Mouse (Mus musculus) embryonic facial prominence, embryonic 13.5 days (tissue): Measurements from ENCODE around the gene Chst5. TPM values are rescaled to one million over a fixed set of nuclear protein-coding genes. Genes with fewer than 3 reads are reported as not detected.
"Not testable (repeated sequence)": the region's sequence is repeated elsewhere in the genome, so short reads cannot be mapped to it uniquely, and the experiment has no call there.

Source experiments
- ATAC-seq: fragments of 200-750 bp; cut with Nextera tagmentation; 2 replicates; pipeline ENCODE4 v1.8.0; 2017; ENCODE audit warnings: low read depth; ENCODE audit not compliant: insufficient number of reproducible peaks, insufficient read depth, low FRiP score, low TSS enrichment
- H3K27ac ChIP-seq: fragments of 300-500 bp; sonication (generic); 2 replicates; pipeline ENCODE4 v1.5.1; 2015; ENCODE audit warnings: moderate library complexity, mild to moderate bottlenecking, inconsistent platforms
- H3K27me3 ChIP-seq: fragments of 300-500 bp; sonication (generic); 2 replicates; pipeline ENCODE4 v1.6.1; 2015; ENCODE audit warnings: mild to moderate bottlenecking, inconsistent platforms
- H3K36me3 ChIP-seq: fragments of 300-500 bp; sonication (generic); 2 replicates; pipeline ENCODE4 v1.6.1; 2015; ENCODE audit warnings: mild to moderate bottlenecking, inconsistent platforms
- H3K4me1 ChIP-seq: fragments of 300-500 bp; sonication (generic); 2 replicates; pipeline ENCODE4 v1.6.1; 2015; ENCODE audit warnings: inconsistent platforms
- H3K4me2 ChIP-seq: fragments of 300-500 bp; sonication (generic); 2 replicates; pipeline ENCODE4 v1.6.1; 2015; ENCODE audit warnings: moderate library complexity, mild to moderate bottlenecking, inconsistent platforms
- H3K4me3 ChIP-seq: fragments of 300-500 bp; sonication (generic); 2 replicates; pipeline ENCODE4 v1.5.1; 2015; ENCODE audit warnings: mild to moderate bottlenecking, inconsistent platforms
- H3K9ac ChIP-seq: fragments of 300-500 bp; sonication (generic); 2 replicates; pipeline ENCODE4 v1.6.1; 2015; ENCODE audit warnings: mild to moderate bottlenecking, inconsistent platforms
- H3K9me3 ChIP-seq: fragments of 300-500 bp; sonication (generic); 2 replicates; pipeline ENCODE4 v1.6.1; 2016; ENCODE audit warnings: inconsistent platforms
- WGBS: fragments of 180-500 bp; shearing (Covaris S2); methylation state at CpG from one replicate; pipeline ENCODE4 v1.1.7; 2015; ENCODE audit warnings: mixed read lengths; 5-methylcytosine and 5-hydroxymethylcytosine counted together
- polyA plus RNA-seq: library from polyadenylated mRNA; unstranded; fragments of >200 nt; fragmentation: Nextera tagmentation; extraction: Ambion mirVana; gene quantifications from 2 replicates; pipeline ENCODE4 v1.2.1, GENCODE M21; 2015

The Chst5 gene
- polyA plus RNA-seq, 1 experiment from 2014 or later: 3.4 TPM

GRCm38 (mm10) chr8:111868664-111869063 lies 41.6 kb downstream of the Chst5 start:
- Histone ChIP-seq H3K27ac (no peak overlapping the region), H3K4me1 (no peaks in the 10 kb centered on the region), H3K4me3 (no peak overlapping the region), H3K27me3 (no peaks in the 10 kb centered on the region), H3K9ac (no peak overlapping the region), H3K9me3 (no peaks in the 10 kb centered on the region), H3K36me3 (peaks cover 44% of the 10 kb centered on the region), H3K4me2 (no peak overlapping the region)
- no peak for ATAC-seq
- WGBS: 27% methylated on average over 2 of the region's 2 CpGs

- Histone ChIP-seq H3K27me3 (no peaks in the 10 kb centered on the region), H3K9me3 (no peaks in the 10 kb centered on the region), H3K4me1 (no peaks in the 10 kb centered on the region), H3K36me3 (peaks cover 34% of the 10 kb centered on the region), H3K9ac (no peak overlapping the region), H3K4me2 (no peak overlapping the region), H3K27ac (no peak overlapping the region), H3K4me3 (no peak overlapping the region)
- WGBS: 89% methylated on average over 6 of the region's 6 CpGs
- ATAC-seq: no peak
Observed at GRCm38 (mm10) chr8:111865857-111866256, 44.4 kb downstream of the Chst5 start.

- WGBS: 92% methylated on average over 8 of the region's 8 CpGs
- no peak overlapping the region for H3K4me3 ChIP-seq
- no peak overlapping the region for H3K4me2 ChIP-seq
- H3K9ac ChIP-seq: no peak overlapping the region
- no peaks in the 10 kb centered on the region for H3K27me3 ChIP-seq
- no peak for ATAC-seq
- H3K36me3 ChIP-seq: peaks cover 32% of the 10 kb centered on the region
- H3K9me3 ChIP-seq: no peaks in the 10 kb centered on the region
- H3K27ac ChIP-seq: no peak overlapping the region
- no peaks in the 10 kb centered on the region for H3K4me1 ChIP-seq
Observed at GRCm38 (mm10) chr8:111865130-111865852, 45.0 kb downstream of the Chst5 start.

- no peak overlapping the region for H3K9ac ChIP-seq
- 89% methylated on average over 8 of the region's 8 CpGs for WGBS
- ATAC-seq: no peak
- H3K9me3 ChIP-seq: no peaks in the 10 kb centered on the region
- peaks cover 31% of the 10 kb centered on the region for H3K36me3 ChIP-seq
- no peak overlapping the region for H3K27ac ChIP-seq
- H3K4me3 ChIP-seq: no peak overlapping the region
- no peaks in the 10 kb centered on the region for H3K4me1 ChIP-seq
- no peak overlapping the region for H3K4me2 ChIP-seq
- no peaks in the 10 kb centered on the region for H3K27me3 ChIP-seq
Observed at GRCm38 (mm10) chr8:111864648-111865047, 45.6 kb downstream of the Chst5 start.

GRCm38 (mm10) chr8:111863280-111863679 lies 47.0 kb downstream of the Chst5 start:
- H3K4me3 ChIP-seq: no peak overlapping the region
- H3K27ac ChIP-seq: no peak overlapping the region
- no peak overlapping the region for H3K9ac ChIP-seq
- H3K4me2 ChIP-seq: no peak overlapping the region
- WGBS: 82% methylated on average over 4 of the region's 4 CpGs
- no peaks in the 10 kb centered on the region for H3K4me1 ChIP-seq
- H3K9me3 ChIP-seq: no peaks in the 10 kb centered on the region
- no peaks in the 10 kb centered on the region for H3K27me3 ChIP-seq
- ATAC-seq: no peak
- H3K36me3 ChIP-seq: peaks cover 29% of the 10 kb centered on the region

GRCm38 (mm10) chr8:111855977-111856376 lies 54.3 kb downstream of the Chst5 start:
- no peaks in the 10 kb centered on the region for H3K27me3 ChIP-seq
- H3K4me1 ChIP-seq: peaks cover 16% of the 10 kb centered on the region; the same call in 1 of the 2 replicates
- no peak overlapping the region for H3K27ac ChIP-seq
- H3K4me3 ChIP-seq: no peak overlapping the region
- no peaks in the 10 kb centered on the region for H3K36me3 ChIP-seq
- H3K9me3 ChIP-seq: no peaks in the 10 kb centered on the region
- ATAC-seq: no peak
- no peak overlapping the region for H3K4me2 ChIP-seq
- no peak overlapping the region for H3K9ac ChIP-seq
- WGBS: 89% methylated on average over 12 of the region's 12 CpGs

GRCm38 (mm10) chr8:111853861-111854501 lies 56.3 kb downstream of the Chst5 start, which contains the start of gene Cfdp1:
Cfdp1 (minus strand) TSS chr8:111854291.
- 0 out of 2 replicates have a peak, but pooled peaks cover 5% of the 10 kb centered on the region for H3K36me3 ChIP-seq
- H3K4me1 ChIP-seq: peaks cover 16% of the 10 kb centered on the region; the same call in 1 of the 2 replicates
- peak within 1 kb of the TSS; percentile 87 for H3K4me2 ChIP-seq
- no peaks in the 10 kb centered on the region for H3K9me3 ChIP-seq
- H3K27ac ChIP-seq: 0 out of 2 replicates have a peak within 1 kb of the TSS, but pooled peaks have one; percentile 39
- H3K4me3 ChIP-seq: peak within 1 kb of the TSS; percentile 94
- peak within 1 kb of the TSS; percentile 89 for H3K9ac ChIP-seq
- peak; percentile 100 for ATAC-seq
- no peaks in the 10 kb centered on the region for H3K27me3 ChIP-seq
- WGBS: under 1% methylated on average over 53 of the region's 53 CpGs

GRCm38 (mm10) chr8:111853219-111853618 lies 57.0 kb downstream of the Chst5 start:
- not testable (repeated sequence) for H3K27ac ChIP-seq, ATAC-seq, H3K9me3 ChIP-seq, H3K36me3 ChIP-seq, H3K27me3 ChIP-seq
- Histone ChIP-seq H3K4me2 (peak overlapping the region; percentile 87), H3K4me3 (peak overlapping the region; percentile 94), H3K4me1 (peaks cover 16% of the 10 kb centered on the region; the same call in 1 of the 2 replicates), H3K9ac (peak overlapping the region; percentile 89)
- 58% methylated on average over 12 of the region's 12 CpGs for WGBS

GRCm38 (mm10) chr8:111846746-111847145 lies 63.5 kb downstream of the Chst5 start:
- ATAC-seq: no peak
- Histone ChIP-seq H3K27me3 (no peaks in the 10 kb centered on the region), H3K36me3 (peaks cover 36% of the 10 kb centered on the region), H3K4me2 (no peak overlapping the region), H3K9ac (no peak overlapping the region), H3K4me3 (no peak overlapping the region), H3K9me3 (no peaks in the 10 kb centered on the region), H3K27ac (no peak overlapping the region), H3K4me1 (peaks cover 5% of the 10 kb centered on the region; the same call in 1 of the 2 replicates)
- WGBS: 95% methylated on average over 6 of the region's 6 CpGs

Other genes with a start within 250 kb of the Chst5 start
- 1.2 TPM in 1 of 2 replicates, not detected in the other for gene Ctrb1, start 219.4 kb downstream of the Chst5 start, polyA plus RNA-seq
- gene Bcar1, start 166.6 kb downstream of the Chst5 start, polyA plus RNA-seq: 35.6 and 37.3 TPM in 2 replicates
- gene Cfdp1, start 56.2 kb downstream of the Chst5 start, polyA plus RNA-seq: 257 and 260 TPM in 2 replicates
- 8.3 and 8.6 TPM in 2 replicates for gene Tmem170, start 33.7 kb downstream of the Chst5 start, polyA plus RNA-seq
- 21.1 and 22.1 TPM in 2 replicates for gene Tmem231, start 23.4 kb upstream of the Chst5 start, polyA plus RNA-seq
- gene Gabarapl2, start 30.3 kb upstream of the Chst5 start, polyA plus RNA-seq: 166 and 167 TPM in 2 replicates
- gene Adat1, start 81.9 kb upstream of the Chst5 start, polyA plus RNA-seq: 11.9 and 12.8 TPM in 2 replicates
- gene Kars, start 100.9 kb upstream of the Chst5 start, polyA plus RNA-seq: 209 and 220 TPM in 2 replicates
- gene Terf2ip, start 101.0 kb upstream of the Chst5 start, polyA plus RNA-seq: 28.4 and 32.4 TPM in 2 replicates
- gene Gm6793, start 104.6 kb upstream of the Chst5 start, polyA plus RNA-seq: 0.63 and 0.92 TPM in 2 replicates